Comparison of ENCODE assay signal across 14 mouse cellular contexts in the genomic region with DNA sequence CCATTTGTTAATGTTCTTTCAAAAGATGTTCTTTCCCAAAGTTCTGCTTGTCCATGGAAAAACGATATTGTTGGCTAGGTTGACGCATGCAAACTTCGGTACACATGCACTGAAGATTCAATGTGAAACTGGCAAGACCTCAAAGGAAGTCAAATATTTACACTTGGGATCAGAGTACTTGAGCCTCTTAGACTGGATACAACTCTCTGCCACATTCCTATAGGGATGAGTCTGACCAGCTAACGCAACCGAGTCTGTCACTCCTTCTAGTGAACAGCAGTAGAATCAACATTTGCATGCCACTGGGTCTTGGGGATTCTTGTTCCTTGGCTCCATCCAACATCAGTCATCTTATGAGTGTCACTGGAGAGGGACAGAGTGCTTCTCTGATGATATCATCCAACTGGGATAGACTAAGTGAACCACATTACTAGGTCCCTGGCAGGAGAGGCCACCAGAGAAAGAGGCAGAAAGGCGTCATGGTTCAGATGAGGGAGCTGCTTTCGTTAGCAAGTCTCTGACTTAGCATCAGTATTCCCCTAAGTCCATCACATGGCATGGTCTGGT.
"Had no signal": no experiment of that assay in that cellular context is flagged by ENCODE, and none has a peak within 500 bp of the region (broad histone marks: within the 10 kb centered on the region; RNA-seq: fewer than 3 reads in every experiment).

No protein-coding gene starts in this region.

- H3K36me3 ChIP-seq: limb, embryonic 12.5 days; liver, embryonic 13.5 days; midbrain, embryonic 10.5 days; neural tube, embryonic 15.5 days had no signal

- H3K4me3 ChIP-seq: left cerebral cortex, adult 2 months; limb, embryonic 12.5 days; liver, embryonic 13.5 days; midbrain, embryonic 10.5 days; myocyte; neural tube, embryonic 15.5 days had no signal

- ATAC-seq: hindbrain, embryonic 16.5 days; inflammation-experienced regulatory T-cells, adult 6 months; intestine, postnatal 0 days had no signal

- H3K27me3 ChIP-seq: limb, embryonic 12.5 days; liver, embryonic 13.5 days; neural tube, embryonic 15.5 days had no signal

- DNase-seq: kidney, adult 8-10 months; kidney, postnatal 25 days; liver, embryonic 13.5 days; midbrain, embryonic 14.5 days; spleen, adult 18-20 months; thymus, postnatal 4 days had no signal

- H3K9ac ChIP-seq: limb, embryonic 12.5 days; liver, embryonic 13.5 days; neural tube, embryonic 15.5 days had no signal

- H3K9me3 ChIP-seq: limb, embryonic 12.5 days; liver, embryonic 13.5 days; midbrain, embryonic 10.5 days; neural tube, embryonic 15.5 days had no signal

- H3K4me2 ChIP-seq: limb, embryonic 12.5 days; liver, embryonic 13.5 days; neural tube, embryonic 15.5 days had no signal

- H3K4me1 ChIP-seq: liver, embryonic 13.5 days had no signal

- H3K27ac ChIP-seq: left cerebral cortex, adult 2 months; limb, embryonic 12.5 days; liver, embryonic 13.5 days; midbrain, embryonic 10.5 days; neural tube, embryonic 15.5 days had no signal
